Mouse (Mus musculus): ENCODE measurements around the gene Cpsf7. TPM values are rescaled to one million over a fixed set of nuclear protein-coding genes. Genes with fewer than 3 reads are reported as not detected.

Gene Cpsf7
- 62.2 and 67.2 TPM in 2 replicates for polyA plus RNA-seq (2012)

DNA sequence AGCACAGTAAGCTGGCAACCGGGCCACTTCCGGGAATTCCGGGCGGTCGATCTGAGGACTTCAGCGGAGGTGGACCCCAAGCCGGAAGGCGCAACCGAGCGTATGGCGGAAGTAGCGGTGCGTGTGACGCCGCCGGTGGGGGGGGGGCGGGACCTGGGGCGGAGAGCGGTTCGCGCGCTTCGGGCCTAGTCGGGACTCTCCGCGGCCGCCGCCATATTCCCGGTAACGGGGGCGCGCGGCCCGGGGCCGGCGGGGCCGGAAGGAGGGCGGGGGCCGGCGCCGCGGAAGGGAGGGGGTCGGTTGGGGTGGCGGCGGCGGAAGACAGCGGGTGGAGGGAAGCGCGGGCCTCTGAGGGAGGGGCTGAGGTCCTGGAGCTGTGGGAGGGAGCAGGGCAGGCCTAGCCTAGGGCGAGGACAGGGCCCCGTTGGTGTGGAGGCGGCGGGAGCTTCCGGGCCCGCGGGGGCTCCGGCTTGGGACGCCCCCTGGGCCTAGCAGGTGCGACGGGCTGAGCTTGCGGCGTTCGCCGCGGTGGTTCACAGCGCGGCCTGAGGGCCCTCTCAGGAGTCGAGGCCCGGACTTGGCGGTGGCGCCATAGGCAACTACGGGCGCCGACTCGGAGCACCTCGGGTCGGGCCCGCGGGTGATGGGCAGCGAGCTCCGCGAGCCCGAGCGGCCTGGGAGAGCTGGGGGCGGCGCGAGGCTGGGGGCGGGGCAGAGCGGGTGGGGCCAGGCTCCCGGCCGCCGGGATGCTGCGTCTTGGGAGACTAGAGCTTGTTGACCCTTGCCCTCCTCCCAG lies at the start of gene Cpsf7:
TSS of gene Cpsf7 (plus strand) at position 161 of the 796 bp plus-strand sequence.

GRCm38 (mm10) chr19:10482703-10483102 lies 42.4 kb upstream of the Cpsf7 start, which contains the start of gene Ppp1r32:
Ppp1r32 (minus strand) TSS chr19:10482928.

DNA sequence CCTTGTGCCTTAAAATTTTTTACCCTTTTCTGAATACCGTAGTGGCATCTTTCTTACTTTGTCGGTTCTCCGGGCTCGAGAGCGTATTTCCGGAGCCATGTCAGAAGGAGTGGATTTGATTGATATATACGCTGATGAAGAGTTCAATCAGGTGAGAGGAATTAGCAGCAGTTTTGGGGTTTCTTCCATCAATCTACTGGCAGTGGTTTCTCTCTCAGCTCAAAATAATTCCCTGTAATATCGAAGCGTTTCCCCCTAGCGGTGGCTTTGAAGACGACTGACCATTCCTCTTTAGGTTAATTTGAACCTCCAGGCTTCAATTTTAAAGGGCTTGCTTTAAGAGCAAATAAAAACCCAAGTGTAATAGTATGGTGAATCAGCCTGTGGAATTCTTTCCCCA lies 844 bp downstream of the Cpsf7 start, which contains the start of gene Sdhaf2:
TSS of gene Sdhaf2 (minus strand) at position 233 of the 400 bp plus-strand sequence.

GRCm38 (mm10) chr19:10555624-10556510 lies 30.8 kb downstream of the Cpsf7 start, which contains the start of gene Tmem216:
Tmem216 (minus strand) TSS chr19:10556238.

GRCm38 (mm10) chr19:10576690-10577561 lies 51.9 kb downstream of the Cpsf7 start, which contains the start of the genes Cyb561a3 and Tmem138:
Cyb561a3 (plus strand) TSS chr19:10577172.
Tmem138 (minus strand) TSS chr19:10577362.

Other genes starting within 250 kb of the Cpsf7 start
- gene Dagla, start 220.4 kb upstream of the Cpsf7 start, polyA plus RNA-seq (2012), result 0.06 and 0.22 TPM in 2 replicates
- gene Syt7, start 136.2 kb upstream of the Cpsf7 start, polyA plus RNA-seq (2012), result 0.04 TPM in 1 of 2 replicates, not detected in the other
- 0.15 and 0.65 TPM in 2 replicates for gene Lrrc10b, start 67.8 kb upstream of the Cpsf7 start, polyA plus RNA-seq (2012)
- gene Ppp1r32, start 42.3 kb upstream of the Cpsf7 start, polyA plus RNA-seq (2012), result 0.28 and 0.36 TPM in 2 replicates
- 3.7 and 4.1 TPM in 2 replicates for gene Sdhaf2, start 876 bp downstream of the Cpsf7 start, polyA plus RNA-seq (2012)
- 2.2 and 2.6 TPM in 2 replicates for gene Tmem216, start 31.0 kb downstream of the Cpsf7 start, polyA plus RNA-seq (2012)
- gene Cyb561a3, start 51.9 kb downstream of the Cpsf7 start, polyA plus RNA-seq (2012), result 11.6 and 15.2 TPM in 2 replicates
- gene Tmem138, start 52.1 kb downstream of the Cpsf7 start, polyA plus RNA-seq (2012), result 4.8 and 5.1 TPM in 2 replicates
- 25.0 and 30.9 TPM in 2 replicates for gene Ddb1, start 80.1 kb downstream of the Cpsf7 start, polyA plus RNA-seq (2012)
- gene Tkfc, start 80.4 kb downstream of the Cpsf7 start, polyA plus RNA-seq (2012), result 6.0 TPM in 2 replicates
- gene Vwce, start 108.9 kb downstream of the Cpsf7 start, polyA plus RNA-seq (2012), result 0.22 TPM in 2 replicates
- gene Pga5, start 152.8 kb downstream of the Cpsf7 start, polyA plus RNA-seq (2012), result not detected in 2 replicates
- 104 and 113 TPM in 2 replicates for gene Vps37c, start 163.5 kb downstream of the Cpsf7 start, polyA plus RNA-seq (2012)
- gene Cd5, start 213.7 kb downstream of the Cpsf7 start, polyA plus RNA-seq (2012), result 0.34 and 0.37 TPM in 2 replicates